Mouse (Mus musculus): ENCODE results near the gene Dnajb8. TPM values are rescaled to one million over a fixed set of nuclear protein-coding genes. Genes with fewer than 3 reads are reported as not detected.
A peak's percentile ranks its signal among the peaks of the same experiment; 100 is the strongest.

Gene Dnajb8
- polyA plus RNA-seq, 1 experiment from 2014 or later = not detected

- WGBS (ENCODE audit: insufficient replicate concordance) = 6% methylated on average over 58 of the region's 58 CpGs
- peaks cover 76% of the 10 kb centered on the region for H3K4me1 ChIP-seq
- H3K36me3 ChIP-seq = no peaks in the 10 kb centered on the region
- no peak overlapping the region for H3K27ac ChIP-seq
- peak overlapping the region; percentile 51 for H3K4me3 ChIP-seq
- no peak for ATAC-seq
- H3K4me2 ChIP-seq = peak overlapping the region; percentile 76
- H3K9me3 ChIP-seq (replicated peaks) = no peaks in the 10 kb centered on the region
- H3K27me3 ChIP-seq (replicated peaks) = peaks cover 100% of the 10 kb centered on the region
- peak overlapping the region; percentile 37 for H3K9ac ChIP-seq
Measured at GRCm38 (mm10) chr6:88194053-88194977, 27.8 kb upstream of the Dnajb8 start.

DNA sequence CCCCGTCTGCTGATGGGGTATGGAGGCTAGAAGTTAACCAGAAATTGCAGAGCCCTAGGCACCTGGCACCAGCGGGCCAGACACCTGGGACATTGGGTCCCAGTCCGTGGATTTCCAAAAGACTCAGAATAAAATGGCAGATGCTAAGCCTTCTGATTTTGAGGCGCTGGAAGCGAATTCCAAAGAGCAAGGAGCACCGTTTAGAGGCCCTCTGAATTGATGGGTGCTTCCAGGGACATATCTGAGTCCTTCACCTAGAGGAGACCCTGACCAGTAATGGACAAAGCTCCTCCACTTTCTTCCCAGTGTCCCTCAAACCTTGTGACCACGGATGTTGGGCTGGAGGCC is 27.1 kb upstream of the Dnajb8 start:
- Histone ChIP-seq H3K9me3 (replicated peaks) (no peaks in the 10 kb centered on the region), H3K27ac (no peak overlapping the region), H3K27me3 (replicated peaks) (peaks cover 100% of the 10 kb centered on the region), H3K4me1 (peaks cover 76% of the 10 kb centered on the region), H3K4me2 (no peak overlapping the region), H3K36me3 (no peaks in the 10 kb centered on the region), H3K9ac (no peak overlapping the region), H3K4me3 (no peak overlapping the region)
- no peak for ATAC-seq
- 32% methylated on average over 7 of the region's 7 CpGs for WGBS (ENCODE audit: insufficient replicate concordance)

GRCm38 (mm10) chr6:88196054-88196732 is 25.9 kb upstream of the Dnajb8 start:
- H3K4me1 ChIP-seq = peaks cover 72% of the 10 kb centered on the region
- H3K9ac ChIP-seq = no peak overlapping the region
- H3K9me3 ChIP-seq (replicated peaks) = no peaks in the 10 kb centered on the region
- peaks cover 100% of the 10 kb centered on the region for H3K27me3 ChIP-seq (replicated peaks)
- 13% methylated on average over 33 of the region's 33 CpGs for WGBS (ENCODE audit: insufficient replicate concordance)
- H3K4me2 ChIP-seq = peak overlapping the region; percentile 79
- H3K4me3 ChIP-seq = peak overlapping the region; percentile 56
- no peak for ATAC-seq
- H3K27ac ChIP-seq = no peak overlapping the region
- no peaks in the 10 kb centered on the region for H3K36me3 ChIP-seq

DNA sequence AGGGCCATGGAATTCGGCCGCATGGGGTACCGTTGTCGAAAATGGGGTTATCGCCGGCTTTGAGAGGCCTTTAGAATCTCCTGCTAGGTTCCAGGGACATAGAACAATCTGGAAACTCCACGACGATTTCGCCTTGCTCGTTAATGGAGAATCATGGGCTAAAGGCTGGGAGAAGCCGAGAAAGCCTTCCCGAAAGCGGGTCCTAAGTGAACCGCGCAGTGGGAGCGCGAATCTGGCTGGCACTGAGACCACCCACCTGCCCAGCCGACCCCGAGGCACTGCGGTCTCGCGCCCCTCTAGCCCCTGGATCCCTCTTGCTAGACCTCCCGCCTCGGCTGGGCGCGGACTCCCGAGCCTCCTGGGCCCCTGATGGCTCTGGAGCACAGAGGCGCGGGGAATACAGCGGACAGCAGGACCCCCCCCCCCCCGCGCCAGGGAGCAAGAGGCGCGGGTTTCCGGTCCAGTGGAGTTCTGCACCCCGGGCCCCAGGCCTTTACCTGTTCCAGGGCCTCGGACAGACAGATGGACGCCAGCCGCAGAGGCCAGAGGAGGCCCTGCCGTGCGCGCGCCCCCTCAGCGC is 25.2 kb upstream of the Dnajb8 start:
- WGBS (ENCODE audit: insufficient replicate concordance) = under 1% methylated on average over 39 of the region's 44 CpGs
- no peaks in the 10 kb centered on the region for H3K9me3 ChIP-seq (replicated peaks)
- peaks cover 100% of the 10 kb centered on the region for H3K27me3 ChIP-seq (replicated peaks)
- H3K36me3 ChIP-seq = no peaks in the 10 kb centered on the region
- peak overlapping the region; percentile 56 for H3K4me3 ChIP-seq
- peaks cover 67% of the 10 kb centered on the region for H3K4me1 ChIP-seq
- no peak for ATAC-seq
- H3K27ac ChIP-seq = no peak overlapping the region
- H3K9ac ChIP-seq = peak overlapping the region; percentile 41
- peak overlapping the region; percentile 79 for H3K4me2 ChIP-seq

DNA sequence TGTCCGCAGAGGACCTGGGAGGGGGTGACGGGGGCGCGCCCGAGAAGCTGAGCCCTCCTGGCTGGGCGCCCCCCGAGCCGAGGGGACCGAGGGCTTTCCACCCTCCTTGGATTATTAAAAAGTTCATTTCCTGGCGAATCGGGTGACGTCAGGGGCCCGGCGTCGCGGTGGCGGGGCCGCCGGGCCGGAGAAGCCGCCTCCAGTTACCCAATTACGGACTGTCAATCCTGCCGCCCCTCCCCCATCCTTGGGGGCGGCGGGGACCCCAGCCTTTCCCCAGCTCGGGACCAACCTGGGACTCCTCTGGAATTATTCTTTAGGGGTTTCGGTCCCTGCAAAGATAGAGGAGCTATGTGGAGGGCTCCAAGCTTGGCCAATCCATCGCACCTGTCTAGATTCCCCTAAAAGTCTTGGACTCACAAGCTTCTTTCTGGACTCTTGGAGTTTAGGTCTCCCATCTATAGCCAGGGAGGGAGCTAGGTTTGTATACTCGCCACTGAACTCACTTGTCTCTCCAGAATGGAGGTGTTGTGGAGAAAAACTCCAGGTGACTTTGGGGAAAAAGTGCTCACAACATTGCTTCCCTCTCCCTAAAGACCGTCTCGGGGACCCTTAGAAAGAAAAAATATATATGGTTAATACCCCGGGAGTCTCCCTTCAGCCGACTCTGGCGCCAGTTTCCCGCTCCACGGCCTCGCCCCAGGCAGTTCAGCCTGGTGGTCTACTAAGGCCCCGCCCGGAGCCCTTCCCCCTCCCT is 24.6 kb upstream of the Dnajb8 start:
- Histone ChIP-seq H3K4me1 (peaks cover 70% of the 10 kb centered on the region), H3K27ac (no peak overlapping the region), H3K9ac (peak overlapping the region; percentile 41), H3K27me3 (replicated peaks) (peaks cover 100% of the 10 kb centered on the region), H3K4me3 (peak overlapping the region; percentile 56), H3K36me3 (no peaks in the 10 kb centered on the region), H3K9me3 (replicated peaks) (no peaks in the 10 kb centered on the region), H3K4me2 (peak overlapping the region; percentile 79)
- WGBS (ENCODE audit: insufficient replicate concordance) = under 1% methylated on average over 39 of the region's 39 CpGs
- no peak for ATAC-seq

DNA sequence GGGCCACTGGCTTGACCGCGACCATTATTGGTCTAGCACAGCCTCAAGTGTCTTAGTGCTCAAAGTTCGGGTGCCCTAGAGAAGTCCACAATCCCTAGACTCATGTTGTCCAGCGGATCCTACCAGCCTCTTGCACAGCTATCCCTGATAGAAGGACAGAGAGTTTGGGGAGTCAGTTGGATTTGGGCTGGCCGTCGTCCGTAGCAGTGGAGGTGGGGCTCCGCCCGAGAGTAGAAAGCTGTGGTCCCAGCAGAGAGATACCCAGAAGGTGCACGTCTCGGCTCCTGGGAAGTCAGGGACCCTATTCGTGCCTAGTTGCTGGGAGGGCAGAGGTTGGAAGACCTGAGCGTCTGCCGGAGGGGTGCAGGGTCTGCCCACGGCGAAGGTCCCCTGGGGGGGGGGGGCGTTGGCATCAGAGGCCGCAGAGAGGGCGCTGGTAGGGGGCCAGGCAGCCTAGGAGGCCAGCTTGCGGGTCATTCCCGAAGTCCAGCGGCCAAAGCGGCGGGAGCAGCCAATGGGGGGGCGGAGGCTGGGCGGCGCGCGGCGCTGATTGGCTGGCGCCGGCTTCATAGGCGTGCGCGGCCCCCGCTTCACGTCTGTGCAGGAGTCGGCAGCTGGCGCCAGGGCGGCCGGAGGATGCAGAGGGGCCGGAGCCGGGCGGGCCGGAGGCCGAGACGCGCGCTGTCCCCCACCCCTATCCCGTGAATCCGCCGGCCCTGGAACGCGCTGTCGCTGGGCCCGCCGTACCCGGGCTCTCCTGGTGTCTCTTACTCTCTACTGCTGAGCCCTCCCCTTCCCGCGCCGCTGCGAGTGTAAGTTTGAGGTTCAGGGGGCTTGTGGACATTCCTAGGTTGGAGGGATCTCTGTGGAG is 23.8 kb upstream of the Dnajb8 start:
- Histone ChIP-seq H3K27ac (no peak overlapping the region), H3K9ac (peak overlapping the region; percentile 35; the same call in 1 of the 2 replicates), H3K4me3 (peak overlapping the region; percentile 56), H3K4me1 (peaks cover 72% of the 10 kb centered on the region), H3K27me3 (replicated peaks) (peaks cover 100% of the 10 kb centered on the region), H3K9me3 (replicated peaks) (no peaks in the 10 kb centered on the region), H3K4me2 (peak overlapping the region; percentile 79), H3K36me3 (no peaks in the 10 kb centered on the region)
- ATAC-seq = peak; percentile 44
- WGBS (ENCODE audit: insufficient replicate concordance) = under 1% methylated on average over 53 of the region's 62 CpGs

GRCm38 (mm10) chr6:88199001-88199717 is 22.9 kb upstream of the Dnajb8 start:
- Histone ChIP-seq H3K27ac (no peak overlapping the region), H3K36me3 (no peaks in the 10 kb centered on the region), H3K9ac (peak overlapping the region; percentile 35; the same call in 1 of the 2 replicates), H3K4me3 (peak overlapping the region; percentile 56), H3K4me1 (peaks cover 72% of the 10 kb centered on the region), H3K4me2 (peak overlapping the region; percentile 79), H3K9me3 (replicated peaks) (no peaks in the 10 kb centered on the region), H3K27me3 (replicated peaks) (peaks cover 100% of the 10 kb centered on the region)
- no peak for ATAC-seq
- under 1% methylated on average over 39 of the region's 39 CpGs for WGBS (ENCODE audit: insufficient replicate concordance)

GRCm38 (mm10) chr6:88199718-88200692 is 22.1 kb upstream of the Dnajb8 start:
- peaks cover 100% of the 10 kb centered on the region for H3K27me3 ChIP-seq (replicated peaks)
- whole genome bisulfite sequencing (ENCODE audit: insufficient replicate concordance) = 17% methylated on average over 50 of the region's 50 CpGs
- H3K9ac ChIP-seq = peak overlapping the region; percentile 35
- H3K36me3 ChIP-seq = no peaks in the 10 kb centered on the region
- H3K27ac ChIP-seq = no peak overlapping the region
- peak overlapping the region; percentile 56 for H3K4me3 ChIP-seq
- no peak for ATAC-seq
- H3K9me3 ChIP-seq (replicated peaks) = no peaks in the 10 kb centered on the region
- H3K4me2 ChIP-seq = peak overlapping the region; percentile 79
- H3K4me1 ChIP-seq = peaks cover 74% of the 10 kb centered on the region

DNA sequence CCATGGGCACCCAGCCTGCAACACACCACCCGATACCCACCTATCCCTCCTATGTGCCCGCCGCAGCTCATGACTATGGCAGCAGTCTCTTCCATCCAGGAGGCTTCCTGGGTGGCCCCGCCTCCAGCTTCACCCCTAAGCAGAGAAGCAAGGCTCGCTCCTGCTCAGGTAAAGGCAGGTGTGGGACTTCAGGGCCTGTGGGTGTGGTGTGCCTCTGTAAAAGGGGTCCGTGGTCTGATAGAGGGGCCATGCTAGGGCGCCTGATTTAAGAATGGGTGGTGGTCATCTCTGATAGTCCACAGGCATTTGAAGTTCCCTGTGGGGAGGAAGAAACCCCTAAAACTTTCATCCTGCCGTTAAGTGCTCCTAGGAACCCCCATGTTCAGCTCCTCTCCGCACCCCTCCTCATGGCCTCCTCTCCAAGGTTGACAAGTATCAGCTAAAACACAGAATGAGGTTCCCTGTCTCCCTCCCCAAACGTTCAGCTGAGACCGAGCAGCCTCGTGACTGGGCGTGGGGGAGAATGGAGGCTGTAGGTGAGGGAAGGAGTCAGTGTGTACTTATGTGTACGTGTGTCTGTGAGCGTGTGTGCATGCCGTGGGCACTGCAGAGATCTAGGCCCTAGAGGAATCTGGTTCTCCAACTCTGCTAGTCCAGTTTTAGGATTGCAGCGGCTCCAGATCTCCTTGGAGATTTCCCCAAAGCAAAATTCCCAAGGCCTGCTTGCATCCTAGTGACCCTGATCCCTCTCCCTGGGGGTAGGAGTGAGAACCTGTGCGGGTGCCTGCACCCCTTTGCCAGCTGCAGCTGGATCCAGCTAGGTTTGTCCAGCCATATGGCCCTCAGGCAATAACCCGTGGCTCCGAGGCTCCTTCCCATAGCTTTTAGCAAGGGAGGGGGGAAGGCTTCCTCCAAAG is 21.1 kb upstream of the Dnajb8 start:
- Histone ChIP-seq H3K9ac (no peak overlapping the region), H3K36me3 (peaks cover 5% of the 10 kb centered on the region; the same call in 1 of the 2 replicates), H3K9me3 (replicated peaks) (no peaks in the 10 kb centered on the region), H3K4me3 (peak overlapping the region; percentile 56; the same call in 1 of the 2 replicates), H3K4me2 (peak overlapping the region; percentile 79), H3K27ac (no peak overlapping the region), H3K4me1 (peaks cover 81% of the 10 kb centered on the region), H3K27me3 (replicated peaks) (peaks cover 96% of the 10 kb centered on the region)
- WGBS (ENCODE audit: insufficient replicate concordance) = 41% methylated on average over 20 of the region's 20 CpGs
- ATAC-seq = no peak

All from liver, embryonic 12.5 days (tissue).